Mouse (Mus musculus): ENCODE measurements around the gene Gm5141. TPM values are rescaled to one million over a fixed set of nuclear protein-coding genes. Genes with fewer than 3 reads are reported as not detected.

Gene Gm5141
- polyA plus RNA-seq (2012; rRNA removed; ENCODE audit: low replicate concordance) = 0.11 and 1.1 TPM in 2 replicates

DNA sequence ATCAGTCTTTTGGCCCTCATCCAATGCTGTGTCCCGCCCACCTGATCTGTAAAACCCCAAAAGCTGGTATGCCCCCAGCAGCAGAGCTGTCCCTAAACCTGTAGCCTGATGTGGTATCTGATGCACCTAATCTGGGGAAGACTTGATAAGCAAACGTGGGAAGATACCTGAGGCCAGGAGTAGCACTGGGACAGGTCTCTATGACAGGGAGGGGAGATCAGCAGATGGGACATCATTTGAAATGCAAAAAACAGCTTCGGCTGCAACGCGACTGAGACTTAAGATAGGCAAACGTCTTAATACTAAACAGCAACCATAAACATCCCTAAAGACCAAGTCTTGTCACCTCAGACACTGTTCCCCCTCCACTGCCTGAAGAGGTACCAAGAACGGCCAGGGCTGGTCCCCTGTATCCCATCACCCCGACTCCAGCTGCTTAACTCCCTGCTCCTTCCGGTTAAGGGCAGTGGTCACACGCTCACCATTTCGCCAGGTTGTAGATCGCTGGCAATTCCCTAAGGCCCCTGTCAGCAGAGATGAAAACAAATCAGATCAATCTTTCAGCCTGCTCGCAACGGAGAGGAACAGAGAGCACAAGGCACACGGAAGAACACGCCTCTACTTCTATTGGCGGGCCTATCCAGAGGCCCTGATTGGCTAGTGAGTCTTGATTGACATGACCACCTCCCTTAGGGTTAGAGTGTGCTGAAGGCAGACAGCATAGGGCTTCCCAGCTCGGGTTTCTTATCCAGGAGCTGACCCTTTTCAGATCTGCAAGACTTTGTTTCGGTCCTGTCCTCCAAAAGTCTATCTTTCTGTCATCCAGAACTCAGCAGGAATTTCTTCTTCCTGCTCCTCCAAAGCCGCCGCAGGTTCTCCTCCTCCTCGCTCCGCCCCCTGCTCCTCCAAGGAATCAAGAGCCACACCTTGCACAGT is at the start of gene Gm5141:
TSS of gene Gm5141 (minus strand) at position 610 of the 936 bp plus-strand sequence.

GRCm38 (mm10) chr13:62760432-62761415 is 24.9 kb downstream of the Gm5141 start, which contains the start of gene Platr25:
TSS of gene Platr25 (minus strand) at chr13:62760709.

Other genes starting within 250 kb of the Gm5141 start
- gene Zfp935, start 227.3 kb downstream of the Gm5141 start, polyA plus RNA-seq (2012; rRNA removed; ENCODE audit: low replicate concordance) = not detected in 2 replicates
- gene Zfp934, start 214.6 kb downstream of the Gm5141 start, polyA plus RNA-seq (2012; rRNA removed; ENCODE audit: low replicate concordance) = 1.1 and 1.5 TPM in 2 replicates
- gene 6720489N17Rik, start 161.6 kb downstream of the Gm5141 start, polyA plus RNA-seq (2012; rRNA removed; ENCODE audit: low replicate concordance) = 0.36 and 0.64 TPM in 2 replicates
- gene Platr25, start 25.1 kb downstream of the Gm5141 start, polyA plus RNA-seq (2012; rRNA removed; ENCODE audit: low replicate concordance) = 1.5 and 2.2 TPM in 2 replicates
- gene Fbp2, start 72.6 kb upstream of the Gm5141 start, polyA plus RNA-seq (2012; rRNA removed; ENCODE audit: low replicate concordance) = 0.85 and 2.4 TPM in 2 replicates
- 0.93 and 1.2 TPM in 2 replicates for gene Fbp1, start 102.5 kb upstream of the Gm5141 start, polyA plus RNA-seq (2012; rRNA removed; ENCODE audit: low replicate concordance)
- 58.4 and 93.4 TPM in 2 replicates for gene 2010111I01Rik, start 179.1 kb upstream of the Gm5141 start, polyA plus RNA-seq (2012; rRNA removed; ENCODE audit: low replicate concordance)